Mouse (Mus musculus) cerebellum, adult 2 months (tissue): ENCODE results near the gene Tanc1. TPM values are rescaled to one million over a fixed set of nuclear protein-coding genes. Genes with fewer than 3 reads are reported as not detected.

Experiments
- DNase-seq, 2 experiments: peaks; one replicate each; pipeline ENCODE4 v3.0.0; 2021
- H3K27ac ChIP-seq: fragments of 200-500 bp; 2 replicates; pipeline ENCODE4 v1.5.1; 2012; ENCODE audit warnings: low read length, control low read depth, inconsistent platforms; ENCODE audit not compliant: insufficient read depth
- H3K27me3 ChIP-seq: fragments of 200-500 bp; 2 replicates; pipeline ENCODE4 v1.6.1; 2012; ENCODE audit warnings: inconsistent platforms, mild to moderate bottlenecking, low read length, moderate library complexity; ENCODE audit not compliant: control insufficient read depth, insufficient read depth
- H3K4me1 ChIP-seq: fragments of 200-500 bp; 2 replicates; pipeline ENCODE4 v1.6.1; 2011; ENCODE audit warnings: low read length; ENCODE audit not compliant: control insufficient read depth, insufficient read depth
- H3K4me3 ChIP-seq: fragments of 200-500 bp; replicated peaks from 2 replicates; pipeline ENCODE3; 2011; ENCODE audit warnings: mild to moderate bottlenecking, low read depth, low read length, control low read depth; ENCODE audit not compliant: insufficient read depth
- CTCF ChIP-seq: fragments of 200-500 bp; IDR thresholded peaks from 2 replicates; pipeline ENCODE4 v1.5.1; 2011; ENCODE audit warnings: low read depth, mild to moderate bottlenecking, control low read depth, low read length, moderate library complexity, borderline replicate concordance; ENCODE audit not compliant: insufficient read depth
- POLR2A ChIP-seq: fragments of 200-500 bp; IDR thresholded peaks from 2 replicates; pipeline ENCODE4 v1.6.1; 2011; ENCODE audit warnings: low read length, control low read depth, borderline replicate concordance; ENCODE audit not compliant: insufficient read depth
- whole genome bisulfite sequencing: fragments of 180-500 bp; shearing (Covaris S2); methylation state at CpG from one replicate; pipeline ENCODE4 v1.1.7; 2018; 5-methylcytosine and 5-hydroxymethylcytosine counted together
- polyA plus RNA-seq: library from polyadenylated mRNA; depleted of rRNA; stranded (reverse); fragments of >200 nt; gene quantifications from 2 replicates; pipeline ENCODE4 v1.2.3, GENCODE M21; 2012

The Tanc1 gene
- polyA plus RNA-seq, 1 experiment: 40.7 TPM

GRCm38 (mm10) chr2:59646740-59647390 lies 35.0 kb downstream of the Tanc1 start:
- TF ChIP-seq POLR2A (no peak), CTCF (no peak)
- no peak for DNase-seq
- WGBS: 90% methylated on average over 20 of the region's 20 CpGs
- Histone ChIP-seq H3K4me3 (no peak overlapping the region), H3K27ac (no peak overlapping the region), H3K4me1 (peaks cover 35% of the 10 kb centered on the region), H3K27me3 (no peaks in the 10 kb centered on the region)

- H3K4me3 ChIP-seq: no peak overlapping the region
- peak in 1 of 2 experiments; percentile 37 for DNase-seq
- TF ChIP-seq CTCF (no peak), POLR2A (no peak)
- no peak overlapping the region for H3K27ac ChIP-seq
- 38% methylated on average over 12 of the region's 12 CpGs for WGBS
- H3K27me3 ChIP-seq: no peaks in the 10 kb centered on the region
- H3K4me1 ChIP-seq: peaks cover 37% of the 10 kb centered on the region
Observed at GRCm38 (mm10) chr2:59648444-59648843, 36.6 kb downstream of the Tanc1 start.

GRCm38 (mm10) chr2:59651801-59652200 lies 40.0 kb downstream of the Tanc1 start:
- TF ChIP-seq CTCF: no peak
- no peak for TF ChIP-seq POLR2A
- no peak overlapping the region for H3K27ac ChIP-seq
- 94% methylated on average over 8 of the region's 8 CpGs for WGBS
- peaks cover 31% of the 10 kb centered on the region for H3K4me1 ChIP-seq
- no peak overlapping the region for H3K4me3 ChIP-seq
- DNase-seq: no peak
- H3K27me3 ChIP-seq: no peaks in the 10 kb centered on the region

GRCm38 (mm10) chr2:59652702-59653101 lies 40.9 kb downstream of the Tanc1 start:
- no peak for TF ChIP-seq POLR2A
- no peak for TF ChIP-seq CTCF
- H3K27ac ChIP-seq: no peak overlapping the region
- H3K4me3 ChIP-seq: no peak overlapping the region
- 87% methylated on average over 5 of the region's 5 CpGs for WGBS
- H3K4me1 ChIP-seq: peaks cover 26% of the 10 kb centered on the region
- no peaks in the 10 kb centered on the region for H3K27me3 ChIP-seq
- DNase-seq: no peak

GRCm38 (mm10) chr2:59653306-59654165 lies 41.7 kb downstream of the Tanc1 start:
- DNase-seq: peak; percentile 34 to 56
- peaks cover 24% of the 10 kb centered on the region for H3K4me1 ChIP-seq
- TF ChIP-seq CTCF (no peak), POLR2A (no peak)
- WGBS: 57% methylated on average over 8 of the region's 8 CpGs
- H3K4me3 ChIP-seq: no peak overlapping the region
- H3K27me3 ChIP-seq: no peaks in the 10 kb centered on the region
- H3K27ac ChIP-seq: no peak overlapping the region

GRCm38 (mm10) chr2:59655471-59655870 lies 43.6 kb downstream of the Tanc1 start:
- Histone ChIP-seq H3K4me1 (peaks cover 26% of the 10 kb centered on the region), H3K27ac (peak overlapping the region; percentile 19; the same call in 1 of the 2 replicates), H3K4me3 (no peak overlapping the region), H3K27me3 (no peaks in the 10 kb centered on the region)
- no peak for TF ChIP-seq POLR2A
- TF ChIP-seq CTCF: no peak
- WGBS: 4% methylated on average over 7 of the region's 7 CpGs
- DNase-seq: peak; percentile 49 to 59

GRCm38 (mm10) chr2:59656680-59657079 lies 44.8 kb downstream of the Tanc1 start:
- Histone ChIP-seq H3K4me1 (peaks cover 30% of the 10 kb centered on the region), H3K4me3 (no peak overlapping the region), H3K27me3 (no peaks in the 10 kb centered on the region), H3K27ac (no peak overlapping the region)
- WGBS: 63% methylated on average over 5 of the region's 5 CpGs
- TF ChIP-seq POLR2A (no peak), CTCF (no peak)
- DNase-seq: no peak

GRCm38 (mm10) chr2:59659686-59660085 lies 47.8 kb downstream of the Tanc1 start:
- peaks cover 23% of the 10 kb centered on the region for H3K4me1 ChIP-seq
- H3K27ac ChIP-seq: no peak overlapping the region
- DNase-seq: no peak
- no peak overlapping the region for H3K4me3 ChIP-seq
- TF ChIP-seq CTCF (no peak), POLR2A (no peak)
- no peaks in the 10 kb centered on the region for H3K27me3 ChIP-seq
- WGBS: 79% methylated on average over 6 of the region's 6 CpGs
